Mouse (Mus musculus) hindbrain, embryonic 14.5 days (tissue): ENCODE measurements at regions not wholly inside any gene's neighbourhood (a gene's known extent, or its start where the extent isn't known, plus 50 kb on each side); places are given as distances from the start of the nearest gene placed in this dataset.
A peak's percentile ranks its signal among the peaks of the same experiment; 100 is the strongest.

ENCODE experiments used
- ATAC-seq: fragments of 200-750 bp; cut with Nextera tagmentation; 2 replicates; pipeline ENCODE4 v1.8.0; 2017; ENCODE audit warnings: moderate number of reproducible peaks, mild to moderate bottlenecking, moderate TSS enrichment, moderate library complexity; ENCODE audit not compliant: low FRiP score
- DNase-seq: peaks from one replicate; pipeline ENCODE4 v3.0.0-alpha.2; 2015; ENCODE audit warnings: low spot score
- H3K27ac ChIP-seq: fragments of 300-500 bp; sonication (generic); 2 replicates; pipeline ENCODE4 v1.5.1; 2014; ENCODE audit warnings: mild to moderate bottlenecking, moderate library complexity
- H3K27me3 ChIP-seq: fragments of 300-500 bp; sonication (generic); 2 replicates; pipeline ENCODE4 v1.6.1; 2014; ENCODE audit warnings: mild to moderate bottlenecking, low read length, mixed read lengths; ENCODE audit not compliant: control insufficient read depth, insufficient read depth
- H3K36me3 ChIP-seq: fragments of 300-500 bp; sonication (generic); replicated peaks from 2 replicates; pipeline ENCODE4 v1.6.1; 2014; ENCODE audit not compliant: control insufficient read depth, insufficient read depth
- H3K4me1 ChIP-seq: fragments of 300-500 bp; sonication (generic); replicated peaks from 2 replicates; pipeline ENCODE4 v1.6.1; 2014; ENCODE audit warnings: antibody characterized with exemption, low read length, mixed read lengths; ENCODE audit not compliant: control insufficient read depth, insufficient read depth
- H3K4me2 ChIP-seq: fragments of 300-500 bp; sonication (generic); replicated peaks from 2 replicates; pipeline ENCODE4 v1.6.1; 2014; ENCODE audit warnings: mild to moderate bottlenecking, moderate library complexity
- H3K4me3 ChIP-seq: fragments of 300-500 bp; sonication (generic); replicated peaks from 2 replicates; pipeline ENCODE4 v1.5.1; 2014; ENCODE audit warnings: mild to moderate bottlenecking, low read length
- H3K9ac ChIP-seq: fragments of 300-500 bp; sonication (generic); 2 replicates; pipeline ENCODE4 v1.6.1; 2014
- H3K9me3 ChIP-seq: fragments of 300-500 bp; sonication (generic); 2 replicates; pipeline ENCODE4 v1.6.1; 2016; ENCODE audit warnings: low read length; ENCODE audit not compliant: control insufficient read depth
- WGBS: fragments of 180-500 bp; shearing (Covaris S2); extraction: QIAGEN DNeasy Blood & Tissue Kit; methylation state at CpG from one replicate; pipeline ENCODE4 v1.1.7; 2014; 5-methylcytosine and 5-hydroxymethylcytosine counted together

- Histone ChIP-seq H3K36me3 (no peaks in the 10 kb centered on the region), H3K4me2 (no peak overlapping the region), H3K9ac (no peak overlapping the region), H3K9me3 (no peaks in the 10 kb centered on the region), H3K27ac (no peak overlapping the region), H3K27me3 (no peaks in the 10 kb centered on the region), H3K4me3 (no peak overlapping the region), H3K4me1 (no peaks in the 10 kb centered on the region)
- ATAC-seq (no peak), DNase-seq (no peak)
Observed at GRCm38 (mm10) chr6:9498921-9499320, 550.7 kb downstream of the Nxph1 start.

GRCm38 (mm10) chr6:9534395-9534794, 586.2 kb downstream of the Nxph1 start:
- no peak for ATAC-seq
- Histone ChIP-seq H3K9ac (no peak overlapping the region), H3K4me2 (no peak overlapping the region), H3K4me1 (no peaks in the 10 kb centered on the region), H3K9me3 (no peaks in the 10 kb centered on the region), H3K27ac (no peak overlapping the region), H3K36me3 (no peaks in the 10 kb centered on the region), H3K4me3 (no peak overlapping the region), H3K27me3 (no peaks in the 10 kb centered on the region)
- WGBS, result 80% methylated on average over 3 of the region's 3 CpGs
- no peak for DNase-seq

- Histone ChIP-seq H3K4me1 (no peaks in the 10 kb centered on the region), H3K27ac (no peak overlapping the region), H3K4me2 (no peak overlapping the region), H3K36me3 (no peaks in the 10 kb centered on the region), H3K4me3 (no peak overlapping the region), H3K9ac (no peak overlapping the region), H3K27me3 (no peaks in the 10 kb centered on the region), H3K9me3 (no peaks in the 10 kb centered on the region)
- DNase-seq (no peak), ATAC-seq (no peak)
- 71% methylated on average over 2 of the region's 2 CpGs for WGBS
Observed at GRCm38 (mm10) chr6:9538737-9539136, 590.5 kb downstream of the Nxph1 start.

GRCm38 (mm10) chr6:9550096-9550939, 602.1 kb downstream of the Nxph1 start:
- Histone ChIP-seq H3K27me3 (no peaks in the 10 kb centered on the region), H3K36me3 (no peaks in the 10 kb centered on the region), H3K4me2 (no peak overlapping the region), H3K27ac (no peak overlapping the region), H3K9me3 (no peaks in the 10 kb centered on the region), H3K4me3 (no peak overlapping the region), H3K9ac (no peak overlapping the region), H3K4me1 (no peaks in the 10 kb centered on the region)
- DNase-seq, result no peak
- peak; percentile 59; the same call in 1 of the 2 replicates for ATAC-seq
- 61% methylated on average over 3 of the region's 3 CpGs for WGBS

- Histone ChIP-seq H3K4me2 (no peak overlapping the region), H3K27ac (peak overlapping the region; percentile 54; the same call in 1 of the 2 replicates), H3K9ac (no peak overlapping the region), H3K9me3 (no peaks in the 10 kb centered on the region), H3K36me3 (no peaks in the 10 kb centered on the region), H3K27me3 (no peaks in the 10 kb centered on the region), H3K4me1 (no peaks in the 10 kb centered on the region), H3K4me3 (no peak overlapping the region)
- DNase-seq (no peak), ATAC-seq (peak; percentile 55; the same call in 1 of the 2 replicates)
- 74% methylated on average over 6 of the region's 6 CpGs for WGBS
Observed at GRCm38 (mm10) chr6:9563290-9564044, 615.2 kb downstream of the Nxph1 start.

- Histone ChIP-seq H3K4me1 (no peaks in the 10 kb centered on the region), H3K9me3 (no peaks in the 10 kb centered on the region), H3K36me3 (no peaks in the 10 kb centered on the region), H3K27me3 (no peaks in the 10 kb centered on the region), H3K4me2 (no peak overlapping the region), H3K27ac (peak overlapping the region; percentile 36; the same call in 1 of the 2 replicates), H3K4me3 (no peak overlapping the region), H3K9ac (no peak overlapping the region)
- DNase-seq (no peak), ATAC-seq (no peak)
- 47% methylated on average over 4 of the region's 4 CpGs for WGBS
Observed at GRCm38 (mm10) chr6:9571787-9572186, 623.6 kb downstream of the Nxph1 start.

GRCm38 (mm10) chr6:9593391-9593790, 645.2 kb downstream of the Nxph1 start:
- Histone ChIP-seq H3K9me3 (no peaks in the 10 kb centered on the region), H3K27me3 (no peaks in the 10 kb centered on the region), H3K36me3 (no peaks in the 10 kb centered on the region), H3K4me2 (no peak overlapping the region), H3K9ac (no peak overlapping the region), H3K4me3 (no peak overlapping the region), H3K27ac (no peak overlapping the region), H3K4me1 (no peaks in the 10 kb centered on the region)
- DNase-seq (no peak), ATAC-seq (no peak)
- 63% methylated on average over 1 of the region's 1 CpGs for WGBS

- Histone ChIP-seq H3K36me3 (no peaks in the 10 kb centered on the region), H3K9me3 (0 out of 2 replicates have a peak, but pooled peaks cover 3% of the 10 kb centered on the region), H3K4me3 (no peak overlapping the region), H3K4me1 (no peaks in the 10 kb centered on the region), H3K4me2 (no peak overlapping the region), H3K9ac (no peak overlapping the region), H3K27ac (no peak overlapping the region), H3K27me3 (no peaks in the 10 kb centered on the region)
- 84% methylated on average over 3 of the region's 3 CpGs for WGBS
- DNase-seq (no peak), ATAC-seq (no peak)
Observed at GRCm38 (mm10) chr6:9599418-9599817, 651.2 kb downstream of the Nxph1 start.

- WGBS, result 60% methylated on average over 2 of the region's 2 CpGs
- H3K27ac ChIP-seq, result no peak overlapping the region
- ATAC-seq (no peak), DNase-seq (no peak)
- no peaks in the 10 kb centered on the region for H3K36me3 ChIP-seq
- no peaks in the 10 kb centered on the region for H3K9me3 ChIP-seq
- no peak overlapping the region for H3K4me3 ChIP-seq
- no peaks in the 10 kb centered on the region for H3K4me1 ChIP-seq
- H3K4me2 ChIP-seq, result no peak overlapping the region
- H3K9ac ChIP-seq, result no peak overlapping the region
- no peaks in the 10 kb centered on the region for H3K27me3 ChIP-seq
Observed at GRCm38 (mm10) chr6:9633931-9634330, 685.7 kb downstream of the Nxph1 start.
